Mouse (Mus musculus) embryonic facial prominence, embryonic 10.5 days (tissue): ENCODE measurements at regions not wholly inside any gene's neighbourhood (a gene's known extent, or its start where the extent isn't known, plus 50 kb on each side); places are given as distances from the start of the nearest gene placed in this dataset.

Experiments used
- DNase-seq: peaks from one replicate; pipeline ENCODE4 v3.0.0-alpha.2; 2017; ENCODE audit warnings: low spot score
- H3K27ac ChIP-seq: fragments of 300-500 bp; sonication (generic); replicated peaks from 2 replicates; pipeline ENCODE4 v1.5.1; 2016; ENCODE audit warnings: mild to moderate bottlenecking
- H3K27me3 ChIP-seq: fragments of 300-500 bp; sonication (generic); replicated peaks from 2 replicates; pipeline ENCODE4 v1.6.1; 2016; ENCODE audit warnings: low read depth, mild to moderate bottlenecking; ENCODE audit not compliant: poor library complexity, severe bottlenecking
- H3K36me3 ChIP-seq: fragments of 300-500 bp; sonication (generic); replicated peaks from 2 replicates; pipeline ENCODE4 v1.6.1; 2016; ENCODE audit warnings: mild to moderate bottlenecking, moderate library complexity
- H3K4me1 ChIP-seq: fragments of 300-500 bp; sonication (generic); 2 replicates; pipeline ENCODE4 v1.6.1; 2016
- H3K4me3 ChIP-seq: fragments of 300-500 bp; sonication (generic); 2 replicates; pipeline ENCODE4 v1.5.1; 2016; ENCODE audit warnings: mild to moderate bottlenecking, moderate library complexity
- H3K9me3 ChIP-seq: fragments of 300-500 bp; sonication (generic); 2 replicates; pipeline ENCODE4 v1.6.1; 2016; ENCODE audit warnings: mild to moderate bottlenecking
- WGBS: fragments of 180-500 bp; shearing (Covaris S2); methylation state at CpG from one replicate; pipeline ENCODE4 v1.1.7; 2016; 5-methylcytosine and 5-hydroxymethylcytosine counted together

- H3K4me1 ChIP-seq = peaks cover 7% of the 10 kb centered on the region
- H3K4me3 ChIP-seq = no peak overlapping the region
- no peak for DNase-seq
- H3K27me3 ChIP-seq = no peaks in the 10 kb centered on the region
- 90% methylated on average over 3 of the region's 3 CpGs for WGBS
- no peaks in the 10 kb centered on the region for H3K9me3 ChIP-seq
- H3K27ac ChIP-seq = no peak overlapping the region
- H3K36me3 ChIP-seq = no peaks in the 10 kb centered on the region
Measured at GRCm38 (mm10) chr14:14643533-14643932, 58.5 kb upstream of the Slc4a7 start.

GRCm38 (mm10) chr14:14645084-14645483 lies 57.0 kb upstream of the Slc4a7 start:
- Histone ChIP-seq H3K27me3 (no peaks in the 10 kb centered on the region), H3K4me3 (no peak overlapping the region), H3K27ac (no peak overlapping the region), H3K36me3 (no peaks in the 10 kb centered on the region), H3K4me1 (peaks cover 2% of the 10 kb centered on the region), H3K9me3 (no peaks in the 10 kb centered on the region)
- 63% methylated on average over 3 of the region's 3 CpGs for WGBS
- DNase-seq = no peak
